Mouse (Mus musculus) kidney, embryonic 14.5 days (tissue): Measurements from ENCODE around the gene Mme. TPM values are rescaled to one million over a fixed set of nuclear protein-coding genes. Genes with fewer than 3 reads are reported as not detected.

Source experiments
- ATAC-seq: fragments of 200-750 bp; cut with Nextera tagmentation; 2 replicates; pipeline ENCODE4 v1.8.0; 2017; ENCODE audit warnings: moderate number of reproducible peaks, mild to moderate bottlenecking, moderate TSS enrichment, moderate library complexity; ENCODE audit not compliant: low FRiP score, low TSS enrichment
- H3K27ac ChIP-seq: fragments of 300-500 bp; sonication (generic); 2 replicates; pipeline ENCODE4 v1.5.1; 2014; ENCODE audit warnings: low read depth, mild to moderate bottlenecking, low read length, moderate library complexity, mixed read lengths
- H3K27me3 ChIP-seq: fragments of 300-500 bp; sonication (generic); 2 replicates; pipeline ENCODE4 v1.6.1; 2014; ENCODE audit warnings: mild to moderate bottlenecking, low read length; ENCODE audit not compliant: control insufficient read depth, insufficient read depth
- H3K36me3 ChIP-seq: fragments of 300-500 bp; sonication (generic); 2 replicates; pipeline ENCODE4 v1.6.1; 2014; ENCODE audit warnings: low read length, mixed read lengths; ENCODE audit not compliant: control insufficient read depth, insufficient read depth
- H3K4me1 ChIP-seq: fragments of 300-500 bp; sonication (generic); 2 replicates; pipeline ENCODE4 v1.6.1; 2014; ENCODE audit warnings: low read length, mixed read lengths; ENCODE audit not compliant: control insufficient read depth, insufficient read depth
- H3K4me2 ChIP-seq: fragments of 300-500 bp; sonication (generic); replicated peaks from 2 replicates; pipeline ENCODE4 v1.6.1; 2014; ENCODE audit warnings: low read depth, mild to moderate bottlenecking, low read length
- H3K4me3 ChIP-seq: fragments of 300-500 bp; sonication (generic); 2 replicates; pipeline ENCODE4 v1.5.1; 2014; ENCODE audit warnings: mild to moderate bottlenecking, low read length
- H3K9ac ChIP-seq: fragments of 300-500 bp; sonication (generic); 2 replicates; pipeline ENCODE4 v1.6.1; 2014; ENCODE audit warnings: low read depth, mild to moderate bottlenecking, low read length, moderate library complexity
- H3K9me3 ChIP-seq: fragments of 300-500 bp; sonication (generic); 2 replicates; pipeline ENCODE4 v1.6.1; 2016; ENCODE audit warnings: low read length; ENCODE audit not compliant: control insufficient read depth
- polyA plus RNA-seq: library from polyadenylated mRNA; unstranded; fragments of >200 nt; fragmentation: Nextera tagmentation; extraction: Ambion mirVana; gene quantifications from 2 replicates; pipeline ENCODE4 v1.2.1, GENCODE M21; 2014

The Mme gene
- polyA plus RNA-seq, 1 experiment from 2014 or later: 35.7 TPM

- H3K27ac ChIP-seq: no peak overlapping the region
- H3K4me2 ChIP-seq: no peak overlapping the region
- H3K4me1 ChIP-seq: peaks cover 8% of the 10 kb centered on the region
- ATAC-seq: no peak
- H3K4me3 ChIP-seq: no peak overlapping the region
- H3K36me3 ChIP-seq: no peaks in the 10 kb centered on the region
- H3K9ac ChIP-seq: no peak overlapping the region
- H3K27me3 ChIP-seq: no peaks in the 10 kb centered on the region
- no peaks in the 10 kb centered on the region for H3K9me3 ChIP-seq
Measured at GRCm38 (mm10) chr3:63417758-63418157, 176.4 kb downstream of the Mme start.

- Histone ChIP-seq H3K4me1 (no peaks in the 10 kb centered on the region), H3K27ac (no peak overlapping the region), H3K9ac (no peak overlapping the region), H3K4me2 (no peak overlapping the region), H3K9me3 (no peaks in the 10 kb centered on the region), H3K4me3 (no peak overlapping the region), H3K36me3 (no peaks in the 10 kb centered on the region), H3K27me3 (no peaks in the 10 kb centered on the region)
- no peak for ATAC-seq
Measured at GRCm38 (mm10) chr3:63423552-63423951, 182.2 kb downstream of the Mme start.

Other genes starting within 250 kb of the Mme start
- gene Gm34302, start 242.3 kb downstream of the Mme start, polyA plus RNA-seq: not detected in 2 replicates